Mouse (Mus musculus): Measurements from ENCODE around the gene Gtf3c6.

GRCm38 (mm10) chr10:40273938-40274337 is 16.0 kb upstream of the Gtf3c6 start:
- TF ChIP-seq POLR2A (IDR thresholded peaks at IDR 0.05; ENCODE audit: low read depth, low read length) (no peak), CTCF (IDR thresholded peaks at IDR 0.05; ENCODE audit: extremely low read depth, insufficient read length, insufficient replicate concordance, low read depth, low read length) (no peak)
